Mouse (Mus musculus) gastrocnemius, postnatal 10 days (tissue): ENCODE data around the gene Cdkal1. TPM values are rescaled to one million over a fixed set of nuclear protein-coding genes. Genes with fewer than 3 reads are reported as not detected.

Source experiments
- DNase-seq: peaks from one replicate; pipeline ENCODE4 v3.0.0; 2021; ENCODE audit warnings: mixed read lengths
- total RNA-seq, 2 experiments: library from RNA; stranded (reverse); gene quantifications; 2 replicates each; pipeline ENCODE4 v1.2.3; 2021

Cdkal1 gene
- total RNA-seq, 2 experiments from 2014 or later, result 28.5 to 29.4 TPM

- no peak for DNase-seq
Observed at GRCm38 (mm10) chr13:29699896-29700295, 155.6 kb downstream of the Cdkal1 start.

- no peak for DNase-seq
Observed at GRCm38 (mm10) chr13:29698307-29698985, 157.0 kb downstream of the Cdkal1 start.

- DNase-seq, result no peak
Observed at GRCm38 (mm10) chr13:29697230-29697629, 158.2 kb downstream of the Cdkal1 start.

- DNase-seq, result no peak
Observed at GRCm38 (mm10) chr13:29690734-29691133, 164.7 kb downstream of the Cdkal1 start.

- no peak for DNase-seq
Observed at GRCm38 (mm10) chr13:29688851-29689250, 166.6 kb downstream of the Cdkal1 start.

- no peak for DNase-seq
Observed at GRCm38 (mm10) chr13:29687872-29688271, 167.6 kb downstream of the Cdkal1 start.

GRCm38 (mm10) chr13:29679479-29680186 is 175.8 kb downstream of the Cdkal1 start:
- DNase-seq, result no peak

GRCm38 (mm10) chr13:29677559-29677958 is 177.9 kb downstream of the Cdkal1 start:
- no peak for DNase-seq

GRCm38 (mm10) chr13:29670626-29671025 is 184.8 kb downstream of the Cdkal1 start:
- DNase-seq, result no peak

- DNase-seq, result no peak
Observed at GRCm38 (mm10) chr13:29663908-29664307, 191.6 kb downstream of the Cdkal1 start.

GRCm38 (mm10) chr13:29655841-29656365 is 199.6 kb downstream of the Cdkal1 start:
- DNase-seq, result no peak

GRCm38 (mm10) chr13:29653407-29653806 is 202.1 kb downstream of the Cdkal1 start:
- DNase-seq, result no peak

- no peak for DNase-seq
Observed at GRCm38 (mm10) chr13:29652791-29653190, 202.7 kb downstream of the Cdkal1 start.

- no peak for DNase-seq
Observed at GRCm38 (mm10) chr13:29650576-29651236, 204.8 kb downstream of the Cdkal1 start.

GRCm38 (mm10) chr13:29649593-29649992 is 205.9 kb downstream of the Cdkal1 start:
- no peak for DNase-seq

GRCm38 (mm10) chr13:29642226-29642625 is 213.2 kb downstream of the Cdkal1 start:
- no peak for DNase-seq

- no peak for DNase-seq
Observed at GRCm38 (mm10) chr13:29641200-29641599, 214.3 kb downstream of the Cdkal1 start.

- no peak for DNase-seq
Observed at GRCm38 (mm10) chr13:29640186-29640585, 215.3 kb downstream of the Cdkal1 start.

- no peak for DNase-seq
Observed at GRCm38 (mm10) chr13:29638303-29638702, 217.2 kb downstream of the Cdkal1 start.

- DNase-seq, result peak; percentile 34
Observed at GRCm38 (mm10) chr13:29637788-29638187, 217.7 kb downstream of the Cdkal1 start.

GRCm38 (mm10) chr13:29635581-29635980 is 219.9 kb downstream of the Cdkal1 start:
- DNase-seq, result no peak

- DNase-seq, result peak; percentile 19
Observed at GRCm38 (mm10) chr13:29631342-29631741, 224.1 kb downstream of the Cdkal1 start.

GRCm38 (mm10) chr13:29628607-29629006 is 226.9 kb downstream of the Cdkal1 start:
- no peak for DNase-seq
